In genomic region chr2:145664311-145664710, GRCm38 (mm10) we compare ENCODE assay signal across 18 mouse cellular contexts. TPM values are rescaled to one million over a fixed set of nuclear protein-coding genes. Genes with fewer than 3 reads are reported as not detected.
DNase-seq lines count a peak whose midpoint lies in the region; ATAC-seq and TF ChIP-seq lines count a peak whose summit lies in the region.
"Had no signal": no experiment of that assay in that cellular context is flagged by ENCODE, and none has a peak within 500 bp of the region (broad histone marks: within the 10 kb centered on the region; RNA-seq: fewer than 3 reads in every experiment).

No protein-coding gene starts in this region.

- H3K27me3 ChIP-seq in kidney, adult 2 months (replicated peaks; ENCODE audit: control insufficient read depth, insufficient read depth, low read length) = no peaks in the 10 kb centered on the region
- H3K27me3 ChIP-seq in kidney, embryonic 14.5 days (ENCODE audit: control insufficient read depth, insufficient read depth, low read length) = no peaks in the 10 kb centered on the region
- no peaks in the 10 kb centered on the region for H3K27me3 ChIP-seq in kidney, embryonic 16.5 days (ENCODE audit: insufficient read depth, low read length)
- no peaks in the 10 kb centered on the region for H3K27me3 ChIP-seq in liver, embryonic 12.5 days (replicated peaks)
- H3K27me3 ChIP-seq: midbrain, embryonic 12.5 days had no signal

- TF ChIP-seq POLR2A in kidney, adult 2 months (IDR thresholded peaks at IDR 0.05; ENCODE audit: low read depth, low read length) = no peak

- TF ChIP-seq CTCF in kidney, adult 2 months (conservative IDR thresholded peaks at IDR 0.05; ENCODE audit: insufficient read depth, insufficient read length, low read depth, low read length) = no peak

- H3K9ac ChIP-seq in kidney, embryonic 14.5 days (ENCODE audit: low read depth, low read length) = no peak overlapping the region
- H3K9ac ChIP-seq in kidney, embryonic 16.5 days (replicated peaks; ENCODE audit: low read length) = no peak overlapping the region
- H3K9ac ChIP-seq in liver, embryonic 12.5 days = no peak overlapping the region
- H3K9ac ChIP-seq: midbrain, embryonic 12.5 days had no signal

- H3K9me3 ChIP-seq in kidney, embryonic 14.5 days (ENCODE audit: control insufficient read depth, low read length) = no peaks in the 10 kb centered on the region
- no peaks in the 10 kb centered on the region for H3K9me3 ChIP-seq in kidney, embryonic 16.5 days (ENCODE audit: low read length)
- no peaks in the 10 kb centered on the region for H3K9me3 ChIP-seq in liver, embryonic 12.5 days (replicated peaks)
- H3K9me3 ChIP-seq: forebrain, embryonic 10.5 days; heart, embryonic 10.5 days; midbrain, embryonic 12.5 days had no signal

- WGBS in kidney, adult 2 months = 47% methylated on average over 2 of the region's 2 CpGs
- WGBS in kidney, embryonic 14.5 days = 61% methylated on average over 2 of the region's 2 CpGs
- 56% methylated on average over 2 of the region's 2 CpGs for WGBS in kidney, embryonic 16.5 days
- WGBS in liver, embryonic 12.5 days (ENCODE audit: insufficient replicate concordance) = 71% methylated on average over 2 of the region's 2 CpGs

- peak; percentile 61 for DNase-seq in kidney, adult 2 months
- no peak for DNase-seq in kidney, adult 18-20 months
- no peak for DNase-seq in frontal cortex, postnatal 36 days (ENCODE audit: low spot score in 2 of 2)
- no peak for DNase-seq in adipocyte (ENCODE audit: low spot score)
- DNase-seq in adrenal gland, postnatal 10 days = no peak
- DNase-seq: adrenal gland, adult 8-10 months; B cell, adult 2 months; cerebellum, adult 18-20 months; cerebellum, postnatal 14 days; gastrocnemius, adult 2 months had no signal

- H3K27ac ChIP-seq in kidney, adult 2 months (ENCODE audit: insufficient read depth, low read depth, low read length) = peak overlapping the region; percentile 45; the same call in 1 of the 2 replicates
- peak overlapping the region; percentile 78 for H3K27ac ChIP-seq in kidney, embryonic 14.5 days (ENCODE audit: low read depth, low read length)
- H3K27ac ChIP-seq in kidney, embryonic 16.5 days (ENCODE audit: low read length) = peak overlapping the region; percentile 96
- H3K27ac ChIP-seq in liver, embryonic 12.5 days = no peak overlapping the region
- H3K27ac ChIP-seq: forebrain, embryonic 10.5 days; gastrocnemius, adult 2 months; heart, embryonic 10.5 days; midbrain, embryonic 12.5 days had no signal

- H3K4me3 ChIP-seq in kidney, adult 2 months (ENCODE audit: insufficient read depth, low read depth, low read length) = no peak overlapping the region
- no peak overlapping the region for H3K4me3 ChIP-seq in kidney, embryonic 14.5 days (ENCODE audit: low read length)
- H3K4me3 ChIP-seq in kidney, embryonic 16.5 days (ENCODE audit: low read length) = no peak overlapping the region
- H3K4me3 ChIP-seq in liver, embryonic 12.5 days = no peak overlapping the region
- H3K4me3 ChIP-seq: forebrain, embryonic 10.5 days; gastrocnemius, adult 2 months; heart, embryonic 10.5 days; midbrain, embryonic 12.5 days had no signal

- no peak overlapping the region for H3K4me2 ChIP-seq in kidney, embryonic 14.5 days (replicated peaks; ENCODE audit: low read depth, low read length)
- H3K4me2 ChIP-seq in kidney, embryonic 16.5 days (replicated peaks; ENCODE audit: low read depth, low read length) = no peak overlapping the region
- no peak overlapping the region for H3K4me2 ChIP-seq in liver, embryonic 12.5 days
- H3K4me2 ChIP-seq: midbrain, embryonic 12.5 days had no signal

- no peaks in the 10 kb centered on the region for H3K36me3 ChIP-seq in kidney, adult 2 months (ENCODE audit: control insufficient read depth, insufficient read depth, low read length)
- no peaks in the 10 kb centered on the region for H3K36me3 ChIP-seq in kidney, embryonic 14.5 days (ENCODE audit: control insufficient read depth, insufficient read depth, low read length)
- H3K36me3 ChIP-seq in kidney, embryonic 16.5 days (ENCODE audit: insufficient read depth, low read length) = no peaks in the 10 kb centered on the region
- H3K36me3 ChIP-seq in liver, embryonic 12.5 days = no peaks in the 10 kb centered on the region
- H3K36me3 ChIP-seq: forebrain, embryonic 10.5 days; heart, embryonic 10.5 days; midbrain, embryonic 12.5 days had no signal

- peaks cover 5% of the 10 kb centered on the region; the same call in 1 of the 2 replicates for H3K4me1 ChIP-seq in kidney, adult 2 months (ENCODE audit: control insufficient read depth, insufficient read depth, low read length)
- no peaks in the 10 kb centered on the region for H3K4me1 ChIP-seq in kidney, embryonic 14.5 days (ENCODE audit: control insufficient read depth, insufficient read depth, low read length)
- peaks cover 14% of the 10 kb centered on the region; the same call in 1 of the 2 replicates for H3K4me1 ChIP-seq in kidney, embryonic 16.5 days (ENCODE audit: insufficient read depth, low read length)
- no peaks in the 10 kb centered on the region for H3K4me1 ChIP-seq in liver, embryonic 12.5 days
- H3K4me1 ChIP-seq: forebrain, embryonic 10.5 days; midbrain, embryonic 12.5 days had no signal

- ATAC-seq in kidney, embryonic 14.5 days (ENCODE audit: low FRiP score, low TSS enrichment) = peak; percentile 94
- peak; percentile 98 for ATAC-seq in kidney, embryonic 16.5 days (ENCODE audit: low FRiP score, low TSS enrichment)
- 0 out of 2 replicates have a peak, but pooled peaks have one; percentile 44 for ATAC-seq in liver, embryonic 12.5 days
- ATAC-seq: hindbrain, embryonic 16.5 days had no signal

RNA-seq across cellular contexts. Expression of gene Rin2, which starts 10.7 kb away (rescaled TPM):
- 17.0 and 18.8 TPM in 2 replicates for polyA plus RNA-seq in kidney, adult 2 months (2012; rRNA removed)
- 21.3 and 36.3 TPM in 2 replicates for polyA plus RNA-seq in kidney, embryonic 14.5 days (2014; fragmentation: Nextera tagmentation; extraction: Ambion mirVana)
- polyA plus RNA-seq in kidney, embryonic 16.5 days (2015; fragmentation: Nextera tagmentation; extraction: Ambion mirVana) = 32.5 and 37.7 TPM in 2 replicates
- 3.6 and 3.7 TPM in 2 replicates for polyA plus RNA-seq in liver, embryonic 12.5 days (2016; fragmentation: Nextera tagmentation; extraction: Ambion mirVana)
- total RNA-seq in adrenal gland, postnatal 10 days (2021) = 10 to 100 TPM; 24.6 to 32.2 TPM
- total RNA-seq: MEL had no signal

Comparison
In these comparisons a context has a peak if more than half of its experiments do, and no peak if none do; other contexts are left out.
1. ATAC-seq: peak in every context shown above with its lines; median percentile 98 in kidney, embryonic 16.5 days; 94 in kidney, embryonic 14.5 days; 44 in liver, embryonic 12.5 days.